Mouse (Mus musculus) midbrain, embryonic 13.5 days (tissue): ENCODE results near the gene Arpc3. TPM values are rescaled to one million over a fixed set of nuclear protein-coding genes. Genes with fewer than 3 reads are reported as not detected.
"Not testable (repeated sequence)": the region's sequence is repeated elsewhere in the genome, so short reads cannot be mapped to it uniquely, and the experiment has no call there.

Source experiments
- ATAC-seq: fragments of 200-750 bp; cut with Nextera tagmentation; 2 replicates; pipeline ENCODE4 v1.8.0; 2017; ENCODE audit warnings: mild to moderate bottlenecking, moderate TSS enrichment, moderate library complexity
- H3K27ac ChIP-seq: fragments of 300-500 bp; sonication (generic); 2 replicates; pipeline ENCODE4 v1.5.1; 2015; ENCODE audit warnings: inconsistent platforms, mild to moderate bottlenecking, moderate library complexity
- H3K27me3 ChIP-seq: fragments of 300-500 bp; sonication (generic); 2 replicates; pipeline ENCODE4 v1.6.1; 2015; ENCODE audit warnings: mild to moderate bottlenecking, inconsistent platforms
- H3K36me3 ChIP-seq: fragments of 300-500 bp; sonication (generic); 2 replicates; pipeline ENCODE4 v1.6.1; 2015; ENCODE audit warnings: mild to moderate bottlenecking, inconsistent platforms
- H3K4me1 ChIP-seq: fragments of 300-500 bp; sonication (generic); replicated peaks from 2 replicates; pipeline ENCODE4 v1.6.1; 2015; ENCODE audit warnings: inconsistent platforms
- H3K4me2 ChIP-seq: fragments of 300-500 bp; sonication (generic); replicated peaks from 2 replicates; pipeline ENCODE4 v1.6.1; 2015; ENCODE audit warnings: moderate library complexity, mild to moderate bottlenecking, inconsistent platforms
- H3K4me3 ChIP-seq: fragments of 300-500 bp; sonication (generic); replicated peaks from 2 replicates; pipeline ENCODE4 v1.5.1; 2015; ENCODE audit warnings: mild to moderate bottlenecking, inconsistent platforms
- H3K9ac ChIP-seq: fragments of 300-500 bp; sonication (generic); replicated peaks from 2 replicates; pipeline ENCODE4 v1.6.1; 2015; ENCODE audit warnings: mild to moderate bottlenecking, inconsistent platforms
- H3K9me3 ChIP-seq: fragments of 300-500 bp; sonication (generic); 2 replicates; pipeline ENCODE4 v1.6.1; 2016; ENCODE audit warnings: mild to moderate bottlenecking, inconsistent platforms
- WGBS: fragments of 180-500 bp; shearing (Covaris S2); methylation state at CpG from one replicate; pipeline ENCODE4 v1.1.7; 2015; 5-methylcytosine and 5-hydroxymethylcytosine counted together
- polyA plus RNA-seq: library from polyadenylated mRNA; unstranded; fragments of >200 nt; fragmentation: Nextera tagmentation; extraction: Ambion mirVana; gene quantifications from 2 replicates; pipeline ENCODE4 v1.2.1, GENCODE M21; 2015

Gene Arpc3
- polyA plus RNA-seq, 1 experiment from 2014 or later, result 173 TPM

- H3K4me1 ChIP-seq, result no peaks in the 10 kb centered on the region
- peaks cover 76% of the 10 kb centered on the region for H3K36me3 ChIP-seq
- no peak overlapping the region for H3K4me2 ChIP-seq
- no peak for ATAC-seq
- no peaks in the 10 kb centered on the region for H3K9me3 ChIP-seq
- WGBS, result 93% methylated on average over 11 of the region's 11 CpGs
- H3K9ac ChIP-seq, result no peak overlapping the region
- H3K27me3 ChIP-seq, result no peaks in the 10 kb centered on the region
- H3K27ac ChIP-seq, result no peak overlapping the region
- no peak overlapping the region for H3K4me3 ChIP-seq
These were observed 53.5 kb downstream of the Arpc3 start for GRCm38 (mm10) chr5:122445051-122445610.

- 86% methylated on average over 8 of the region's 8 CpGs for WGBS
- H3K4me2 ChIP-seq, result no peak overlapping the region
- H3K9ac ChIP-seq, result no peak overlapping the region
- peaks cover 69% of the 10 kb centered on the region for H3K36me3 ChIP-seq
- no peak for ATAC-seq
- H3K27ac ChIP-seq, result no peak overlapping the region
- no peaks in the 10 kb centered on the region for H3K27me3 ChIP-seq
- H3K4me1 ChIP-seq, result no peaks in the 10 kb centered on the region
- no peak overlapping the region for H3K4me3 ChIP-seq
- H3K9me3 ChIP-seq, result no peaks in the 10 kb centered on the region
These were observed 56.2 kb downstream of the Arpc3 start for GRCm38 (mm10) chr5:122447857-122448256.

- 87% methylated on average over 5 of the region's 5 CpGs for WGBS
- H3K4me1 ChIP-seq, result no peaks in the 10 kb centered on the region
- no peaks in the 10 kb centered on the region for H3K9me3 ChIP-seq
- ATAC-seq, result no peak
- no peaks in the 10 kb centered on the region for H3K27me3 ChIP-seq
- H3K36me3 ChIP-seq, result peaks cover 69% of the 10 kb centered on the region
- H3K9ac ChIP-seq, result no peak overlapping the region
- H3K4me2 ChIP-seq, result no peak overlapping the region
- no peak overlapping the region for H3K27ac ChIP-seq
- H3K4me3 ChIP-seq, result no peak overlapping the region
These were observed 57.2 kb downstream of the Arpc3 start for GRCm38 (mm10) chr5:122448869-122449268.

- WGBS, result 39% methylated on average over 7 of the region's 7 CpGs
- H3K4me3 ChIP-seq, result no peak overlapping the region
- no peaks in the 10 kb centered on the region for H3K27me3 ChIP-seq
- H3K9ac ChIP-seq, result no peak overlapping the region
- H3K9me3 ChIP-seq, result no peaks in the 10 kb centered on the region
- peaks cover 69% of the 10 kb centered on the region for H3K36me3 ChIP-seq
- no peaks in the 10 kb centered on the region for H3K4me1 ChIP-seq
- no peak for ATAC-seq
- H3K4me2 ChIP-seq, result no peak overlapping the region
- no peak overlapping the region for H3K27ac ChIP-seq
These were observed 58.3 kb downstream of the Arpc3 start for GRCm38 (mm10) chr5:122449946-122450345.

- Histone ChIP-seq H3K27me3 (no peaks in the 10 kb centered on the region), H3K27ac (no peak overlapping the region), H3K9ac (no peak overlapping the region), H3K4me3 (no peak overlapping the region), H3K4me2 (no peak overlapping the region), H3K4me1 (no peaks in the 10 kb centered on the region), H3K9me3 (no peaks in the 10 kb centered on the region), H3K36me3 (peaks cover 69% of the 10 kb centered on the region)
- 82% methylated on average over 5 of the region's 5 CpGs for WGBS
- no peak for ATAC-seq
These were observed 59.2 kb downstream of the Arpc3 start for GRCm38 (mm10) chr5:122450913-122451317.

GRCm38 (mm10) chr5:122451324-122451723, 59.6 kb downstream of the Arpc3 start:
- Histone ChIP-seq H3K4me1 (no peaks in the 10 kb centered on the region), H3K9ac (no peak overlapping the region), H3K4me3 (no peak overlapping the region), H3K9me3 (no peaks in the 10 kb centered on the region), H3K27me3 (no peaks in the 10 kb centered on the region), H3K36me3 (peaks cover 69% of the 10 kb centered on the region), H3K4me2 (no peak overlapping the region), H3K27ac (no peak overlapping the region)
- WGBS, result 93% methylated on average over 5 of the region's 5 CpGs
- ATAC-seq, result no peak

GRCm38 (mm10) chr5:122452194-122452593, 60.5 kb downstream of the Arpc3 start:
- no peak overlapping the region for H3K9ac ChIP-seq
- H3K4me3 ChIP-seq, result no peak overlapping the region
- H3K36me3 ChIP-seq, result peaks cover 73% of the 10 kb centered on the region
- no peak overlapping the region for H3K4me2 ChIP-seq
- H3K27me3 ChIP-seq, result no peaks in the 10 kb centered on the region
- H3K27ac ChIP-seq, result no peak overlapping the region
- H3K9me3 ChIP-seq, result no peaks in the 10 kb centered on the region
- H3K4me1 ChIP-seq, result no peaks in the 10 kb centered on the region
- no peak for ATAC-seq
- 88% methylated on average over 7 of the region's 7 CpGs for WGBS

GRCm38 (mm10) chr5:122453188-122453587, 61.5 kb downstream of the Arpc3 start:
- Histone ChIP-seq H3K4me1 (no peaks in the 10 kb centered on the region), H3K27ac (no peak overlapping the region), H3K9ac (no peak overlapping the region), H3K9me3 (no peaks in the 10 kb centered on the region), H3K27me3 (no peaks in the 10 kb centered on the region), H3K36me3 (peaks cover 80% of the 10 kb centered on the region), H3K4me3 (no peak overlapping the region), H3K4me2 (no peak overlapping the region)
- WGBS, result 82% methylated on average over 6 of the region's 6 CpGs
- ATAC-seq, result no peak

GRCm38 (mm10) chr5:122454442-122454841, 62.8 kb downstream of the Arpc3 start:
- no peaks in the 10 kb centered on the region for H3K9me3 ChIP-seq

GRCm38 (mm10) chr5:122454883-122455282, 63.2 kb downstream of the Arpc3 start:
- no peak overlapping the region for H3K4me2 ChIP-seq
- no peaks in the 10 kb centered on the region for H3K27me3 ChIP-seq
- H3K4me1 ChIP-seq, result no peaks in the 10 kb centered on the region
- 93% methylated on average over 3 of the region's 3 CpGs for WGBS
- ATAC-seq, result no peak
- peaks cover 90% of the 10 kb centered on the region for H3K36me3 ChIP-seq
- no peak overlapping the region; the same call in 1 of the 2 replicates for H3K9ac ChIP-seq
- no peaks in the 10 kb centered on the region for H3K9me3 ChIP-seq
- H3K4me3 ChIP-seq, result no peak overlapping the region
- no peak overlapping the region for H3K27ac ChIP-seq

More at GRCm38 (mm10) chr5:122454442-122454841, 62.8 kb downstream of the Arpc3 start:
- no peak overlapping the region for H3K27ac ChIP-seq
- no peak overlapping the region; the same call in 1 of the 2 replicates for H3K9ac ChIP-seq
- H3K4me2 ChIP-seq, result no peak overlapping the region
- WGBS, result 98% methylated on average over 4 of the region's 4 CpGs
- H3K27me3 ChIP-seq, result no peaks in the 10 kb centered on the region
- H3K4me1 ChIP-seq, result no peaks in the 10 kb centered on the region
- no peak overlapping the region for H3K4me3 ChIP-seq
- ATAC-seq, result no peak
- peaks cover 87% of the 10 kb centered on the region for H3K36me3 ChIP-seq

- peaks cover 97% of the 10 kb centered on the region for H3K36me3 ChIP-seq
- H3K9ac ChIP-seq, result no peak overlapping the region; the same call in 1 of the 2 replicates
- no peak overlapping the region for H3K4me3 ChIP-seq
- 93% methylated on average over 3 of the region's 3 CpGs for WGBS
- no peak for ATAC-seq
- H3K27ac ChIP-seq, result no peak overlapping the region
- H3K4me1 ChIP-seq, result no peaks in the 10 kb centered on the region
- no peaks in the 10 kb centered on the region for H3K27me3 ChIP-seq
- no peaks in the 10 kb centered on the region for H3K9me3 ChIP-seq
- no peak overlapping the region for H3K4me2 ChIP-seq
These were observed 63.9 kb downstream of the Arpc3 start for GRCm38 (mm10) chr5:122455584-122455983.

GRCm38 (mm10) chr5:122457054-122457453, 65.4 kb downstream of the Arpc3 start:
- not testable (repeated sequence) for H3K27ac ChIP-seq, H3K4me2 ChIP-seq, H3K27me3 ChIP-seq, H3K9ac ChIP-seq, H3K4me3 ChIP-seq, ATAC-seq, H3K9me3 ChIP-seq, H3K4me1 ChIP-seq
- WGBS, result 84% methylated on average over 9 of the region's 9 CpGs
- peaks cover 100% of the 10 kb centered on the region for H3K36me3 ChIP-seq

GRCm38 (mm10) chr5:122458066-122458465, 66.4 kb downstream of the Arpc3 start:
- Histone ChIP-seq H3K9me3 (no peaks in the 10 kb centered on the region), H3K4me1 (no peaks in the 10 kb centered on the region), H3K27me3 (no peaks in the 10 kb centered on the region), H3K36me3 (peaks cover 100% of the 10 kb centered on the region), H3K4me2 (no peak overlapping the region), H3K27ac (no peak overlapping the region), H3K9ac (no peak overlapping the region), H3K4me3 (no peak overlapping the region)
- WGBS, result 94% methylated on average over 4 of the region's 4 CpGs
- ATAC-seq, result no peak
